Mouse (Mus musculus): ENCODE measurements at regions not wholly inside any gene's neighbourhood (a gene's known extent, or its start where the extent isn't known, plus 50 kb on each side); places are given as distances from the start of the nearest gene placed in this dataset.

GRCm38 (mm10) chr11:48418066-48418756 is 381.9 kb upstream of the Rack1 start:
- H3K9me3 ChIP-seq (replicated peaks) = no peaks in the 10 kb centered on the region
- peak; percentile 67 for ATAC-seq (ENCODE audit: low FRiP score)
- no peak overlapping the region for H3K4me2 ChIP-seq (replicated peaks)
- 71% methylated on average over 6 of the region's 6 CpGs for WGBS
- H3K9ac ChIP-seq = no peak overlapping the region
- no peak overlapping the region for H3K4me3 ChIP-seq
- no peaks in the 10 kb centered on the region for H3K27me3 ChIP-seq
- H3K4me1 ChIP-seq = no peaks in the 10 kb centered on the region
- H3K27ac ChIP-seq = no peak overlapping the region
- H3K36me3 ChIP-seq = no peaks in the 10 kb centered on the region

DNA sequence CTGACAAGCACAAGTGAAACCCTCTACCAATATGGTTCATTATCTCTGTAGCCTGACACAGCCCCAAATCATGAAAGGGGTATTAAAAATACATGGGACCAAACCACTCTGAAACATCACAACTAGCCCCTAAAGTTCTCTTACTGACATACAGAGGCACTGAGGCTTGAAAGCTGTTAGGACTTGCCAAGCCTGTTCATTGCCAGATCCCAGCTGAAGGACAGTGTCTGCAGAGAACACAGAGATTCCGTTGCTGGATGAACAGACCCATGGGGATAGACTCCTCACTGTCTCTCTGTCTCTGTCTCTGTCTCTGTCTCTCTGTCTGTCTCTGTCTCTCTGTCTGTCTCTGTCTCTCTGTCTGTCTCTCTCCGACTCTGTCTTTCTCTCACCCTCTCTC is 382.5 kb upstream of the Rack1 start:
- H3K27ac ChIP-seq = no peak overlapping the region
- no peaks in the 10 kb centered on the region for H3K4me1 ChIP-seq
- WGBS = 64% methylated on average over 2 of the region's 2 CpGs
- no peak for ATAC-seq (ENCODE audit: low FRiP score)
- H3K36me3 ChIP-seq = no peaks in the 10 kb centered on the region
- H3K27me3 ChIP-seq = no peaks in the 10 kb centered on the region
- no peaks in the 10 kb centered on the region for H3K9me3 ChIP-seq (replicated peaks)
- no peak overlapping the region for H3K9ac ChIP-seq
- H3K4me3 ChIP-seq = no peak overlapping the region
- no peak overlapping the region for H3K4me2 ChIP-seq (replicated peaks)

DNA sequence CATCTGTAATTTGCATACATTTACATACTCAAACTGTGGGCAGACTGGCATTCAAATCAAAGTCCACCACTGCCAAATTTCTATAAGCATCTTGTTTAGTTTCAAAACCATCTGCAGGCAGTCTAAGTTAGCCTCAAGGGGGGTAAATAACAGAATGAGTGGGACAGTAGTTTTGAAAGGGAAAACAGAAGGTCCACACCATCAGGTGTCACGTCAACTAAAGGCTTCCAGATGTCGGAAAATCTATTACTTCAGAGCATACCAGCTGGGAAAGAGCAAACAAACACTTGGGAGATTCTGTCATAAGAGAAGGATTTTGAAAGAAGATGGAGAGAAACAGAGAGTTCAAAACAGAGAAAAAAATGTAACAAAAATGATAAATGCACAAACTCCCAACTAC is 402.1 kb upstream of the Rack1 start:
- H3K27me3 ChIP-seq = no peaks in the 10 kb centered on the region
- no peak overlapping the region for H3K4me2 ChIP-seq (replicated peaks)
- H3K4me1 ChIP-seq = no peaks in the 10 kb centered on the region
- H3K36me3 ChIP-seq = no peaks in the 10 kb centered on the region
- no peak overlapping the region for H3K4me3 ChIP-seq
- no peak for ATAC-seq (ENCODE audit: low FRiP score)
- no peak overlapping the region for H3K27ac ChIP-seq
- 69% methylated on average over 2 of the region's 2 CpGs for WGBS
- H3K9ac ChIP-seq = no peak overlapping the region
- H3K9me3 ChIP-seq (replicated peaks) = no peaks in the 10 kb centered on the region

GRCm38 (mm10) chr11:48381489-48381888 is 392.7 kb upstream of the Sgcd start:
- Histone ChIP-seq H3K4me2 (replicated peaks) (no peak overlapping the region), H3K27ac (no peak overlapping the region), H3K4me3 (no peak overlapping the region), H3K27me3 (no peaks in the 10 kb centered on the region), H3K4me1 (0 out of 2 replicates have a peak, but pooled peaks cover 2% of the 10 kb centered on the region), H3K9me3 (replicated peaks) (no peaks in the 10 kb centered on the region), H3K9ac (no peak overlapping the region), H3K36me3 (no peaks in the 10 kb centered on the region)
- WGBS = 80% methylated on average over 4 of the region's 4 CpGs
- no peak for ATAC-seq (ENCODE audit: low FRiP score)

GRCm38 (mm10) chr11:48378044-48378443 is 389.3 kb upstream of the Sgcd start:
- ATAC-seq (ENCODE audit: low FRiP score) = no peak
- Histone ChIP-seq H3K4me2 (replicated peaks) (no peak overlapping the region), H3K27ac (no peak overlapping the region), H3K27me3 (no peaks in the 10 kb centered on the region), H3K4me3 (no peak overlapping the region), H3K9me3 (replicated peaks) (no peaks in the 10 kb centered on the region), H3K36me3 (no peaks in the 10 kb centered on the region), H3K9ac (no peak overlapping the region), H3K4me1 (0 out of 2 replicates have a peak, but pooled peaks cover 2% of the 10 kb centered on the region)
- WGBS = 60% methylated on average over 4 of the region's 4 CpGs

- no peaks in the 10 kb centered on the region for H3K36me3 ChIP-seq
- H3K4me1 ChIP-seq = 0 out of 2 replicates have a peak, but pooled peaks cover 2% of the 10 kb centered on the region
- no peak overlapping the region for H3K4me3 ChIP-seq
- no peak overlapping the region for H3K27ac ChIP-seq
- no peak for ATAC-seq (ENCODE audit: low FRiP score)
- no peak overlapping the region for H3K9ac ChIP-seq
- no peak overlapping the region for H3K4me2 ChIP-seq (replicated peaks)
- no peaks in the 10 kb centered on the region for H3K27me3 ChIP-seq
- no peaks in the 10 kb centered on the region for H3K9me3 ChIP-seq (replicated peaks)
Measured at GRCm38 (mm10) chr11:48377269-48377668, 388.5 kb upstream of the Sgcd start.

GRCm38 (mm10) chr11:48351349-48352023 is 362.7 kb upstream of the Sgcd start:
- 77% methylated on average over 4 of the region's 4 CpGs for WGBS
- no peaks in the 10 kb centered on the region for H3K27me3 ChIP-seq

GRCm38 (mm10) chr11:48314500-48314899 is 325.7 kb upstream of the Sgcd start:
- ATAC-seq (ENCODE audit: low FRiP score) = no peak
- WGBS = 52% methylated on average over 1 of the region's 1 CpGs
- no peak overlapping the region for H3K27ac ChIP-seq
- no peak overlapping the region for H3K4me3 ChIP-seq
- H3K4me2 ChIP-seq (replicated peaks) = no peak overlapping the region
- H3K27me3 ChIP-seq = no peaks in the 10 kb centered on the region
- no peaks in the 10 kb centered on the region for H3K9me3 ChIP-seq (replicated peaks)
- H3K9ac ChIP-seq = no peak overlapping the region
- no peaks in the 10 kb centered on the region for H3K4me1 ChIP-seq
- no peaks in the 10 kb centered on the region for H3K36me3 ChIP-seq

More at GRCm38 (mm10) chr11:48351349-48352023, 362.7 kb upstream of the Sgcd start:
- H3K4me3 ChIP-seq = no peak overlapping the region
- no peaks in the 10 kb centered on the region for H3K9me3 ChIP-seq (replicated peaks)
- no peak overlapping the region for H3K9ac ChIP-seq
- H3K4me2 ChIP-seq (replicated peaks) = no peak overlapping the region
- no peaks in the 10 kb centered on the region for H3K4me1 ChIP-seq
- H3K36me3 ChIP-seq = no peaks in the 10 kb centered on the region
- H3K27ac ChIP-seq = no peak overlapping the region
- ATAC-seq (ENCODE audit: low FRiP score) = no peak

DNA sequence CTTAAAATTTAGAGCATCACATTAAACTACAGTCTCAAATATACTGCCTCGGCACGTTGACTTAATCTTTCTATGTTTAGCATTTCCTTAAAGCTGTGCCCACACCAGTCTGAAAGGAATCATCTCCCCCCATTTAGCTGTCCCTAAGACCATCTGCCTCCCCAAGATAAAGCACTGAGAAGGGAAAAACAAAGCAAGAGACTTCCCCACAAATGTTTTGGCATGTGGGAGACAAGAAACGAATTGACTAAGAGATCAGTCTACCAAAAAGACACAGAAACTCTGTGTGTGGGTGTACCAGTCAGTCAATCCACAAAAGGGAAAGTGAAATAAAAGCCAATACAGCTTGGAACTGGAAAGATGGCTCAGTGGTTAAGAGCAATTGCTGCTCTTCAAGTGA is 306.6 kb upstream of the Sgcd start:
- no peaks in the 10 kb centered on the region for H3K9me3 ChIP-seq (replicated peaks)
- no peak for ATAC-seq (ENCODE audit: low FRiP score)
- H3K4me3 ChIP-seq = no peak overlapping the region
- H3K27ac ChIP-seq = no peak overlapping the region
- 76% methylated on average over 3 of the region's 3 CpGs for WGBS
- no peaks in the 10 kb centered on the region for H3K36me3 ChIP-seq
- H3K4me2 ChIP-seq (replicated peaks) = no peak overlapping the region
- no peaks in the 10 kb centered on the region for H3K4me1 ChIP-seq
- H3K9ac ChIP-seq = no peak overlapping the region
- H3K27me3 ChIP-seq = no peaks in the 10 kb centered on the region

DNA sequence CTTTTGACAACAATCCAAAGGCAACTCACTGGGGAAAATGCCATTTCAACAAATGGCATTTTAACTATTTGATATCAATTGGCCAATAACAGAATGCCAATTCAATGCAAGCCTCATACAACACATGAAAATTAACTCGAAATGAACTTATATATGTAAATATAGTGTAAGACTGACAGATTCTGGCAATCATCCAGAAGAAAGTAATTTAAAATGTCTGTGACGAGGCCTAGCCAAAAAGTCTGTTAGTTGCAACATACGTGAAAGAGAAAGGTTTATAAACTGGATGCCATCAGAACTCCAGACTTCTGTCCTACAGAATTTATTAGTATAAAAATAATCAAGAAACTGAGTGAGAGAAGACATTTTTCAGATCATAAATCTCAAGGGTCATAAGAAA is 273.7 kb upstream of the Sgcd start:
- Histone ChIP-seq H3K9me3 (replicated peaks) (no peaks in the 10 kb centered on the region), H3K27me3 (no peaks in the 10 kb centered on the region), H3K4me3 (no peak overlapping the region), H3K4me1 (no peaks in the 10 kb centered on the region), H3K36me3 (no peaks in the 10 kb centered on the region), H3K4me2 (replicated peaks) (no peak overlapping the region), H3K9ac (no peak overlapping the region), H3K27ac (no peak overlapping the region)
- no peak for ATAC-seq (ENCODE audit: low FRiP score)
- WGBS = 83% methylated on average over 3 of the region's 3 CpGs

- WGBS = 48% methylated on average over 1 of the region's 1 CpGs
- Histone ChIP-seq H3K36me3 (no peaks in the 10 kb centered on the region), H3K9ac (no peak overlapping the region), H3K27ac (no peak overlapping the region), H3K9me3 (replicated peaks) (no peaks in the 10 kb centered on the region), H3K4me1 (no peaks in the 10 kb centered on the region), H3K4me2 (replicated peaks) (no peak overlapping the region), H3K27me3 (no peaks in the 10 kb centered on the region), H3K4me3 (no peak overlapping the region)
- ATAC-seq (ENCODE audit: low FRiP score) = no peak
Measured at GRCm38 (mm10) chr11:48261089-48261488, 272.3 kb upstream of the Sgcd start.

GRCm38 (mm10) chr11:48250678-48251317 is 262.0 kb upstream of the Sgcd start:
- 0 out of 2 replicates have a peak, but pooled peaks have one; percentile 26 for ATAC-seq (ENCODE audit: low FRiP score)
- whole genome bisulfite sequencing = 47% methylated on average over 4 of the region's 4 CpGs
- Histone ChIP-seq H3K9me3 (replicated peaks) (no peaks in the 10 kb centered on the region), H3K27ac (no peak overlapping the region), H3K9ac (no peak overlapping the region), H3K36me3 (no peaks in the 10 kb centered on the region), H3K4me3 (no peak overlapping the region), H3K4me2 (replicated peaks) (no peak overlapping the region), H3K27me3 (no peaks in the 10 kb centered on the region), H3K4me1 (no peaks in the 10 kb centered on the region)
